Mouse (Mus musculus): ENCODE data around the gene Myo6.

GRCm38 (mm10) chr9:80149594-80149993 is 15.2 kb upstream of the Myo6 start:
- no peak for TF ChIP-seq CTCF (IDR thresholded peaks at IDR 0.05; ENCODE audit: insufficient read depth, low read length)
- TF ChIP-seq POLR2A (IDR thresholded peaks at IDR 0.05; ENCODE audit: borderline replicate concordance, extremely low read depth, low read depth, low read length), result no peak

Data from lung, adult 2 months (tissue).